Comparison of ENCODE assay signal across 23 mouse cellular contexts in the genomic region with DNA sequence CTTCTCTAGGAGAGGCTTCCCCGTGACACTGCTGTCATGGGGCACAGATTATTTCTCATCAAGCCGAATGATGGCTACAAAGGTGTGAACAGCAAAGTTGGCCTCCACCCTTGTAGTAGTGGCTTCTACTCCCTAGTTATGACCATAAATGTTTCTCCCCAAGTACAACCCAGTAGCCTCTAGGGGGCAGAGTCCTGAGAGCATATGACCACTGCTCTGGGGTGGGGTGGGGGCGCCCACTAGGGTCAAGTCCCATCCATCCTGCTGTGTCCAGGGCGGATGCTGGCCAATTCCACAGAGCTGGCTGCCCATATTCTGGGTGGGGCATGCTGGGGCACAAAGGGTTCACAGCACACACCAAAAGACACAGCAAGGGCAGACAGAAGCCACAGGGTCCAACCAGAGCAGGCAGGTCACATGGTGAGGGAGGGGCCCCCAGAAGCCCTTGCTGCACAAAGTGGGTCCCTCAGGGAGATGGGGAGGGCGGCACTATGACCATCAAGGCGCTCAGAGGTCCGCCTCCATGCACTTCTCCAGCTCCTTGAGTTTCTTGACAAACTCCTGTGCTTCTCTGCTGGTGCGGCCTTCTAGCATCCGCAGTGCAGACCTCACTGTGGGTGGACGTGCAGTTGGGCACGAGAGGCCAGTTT. TPM values are rescaled to one million over a fixed set of nuclear protein-coding genes. Genes with fewer than 3 reads are reported as not detected.
DNase-seq lines count a peak whose midpoint lies in the region; ATAC-seq and TF ChIP-seq lines count a peak whose summit lies in the region.
"Had no signal": no experiment of that assay in that cellular context is flagged by ENCODE, and none has a peak within 500 bp of the region (broad histone marks: within the 10 kb centered on the region; RNA-seq: fewer than 3 reads in every experiment).

No protein-coding gene starts in this region.

- peaks cover 6% of the 10 kb centered on the region; the same call in 1 of the 2 replicates for H3K4me1 ChIP-seq in cerebellum, adult 2 months (ENCODE audit: control insufficient read depth, insufficient read depth, low read length)
- peaks cover 12% of the 10 kb centered on the region for H3K4me1 ChIP-seq in midbrain, postnatal 0 days (ENCODE audit: insufficient read depth, low read length)
- peaks cover 13% of the 10 kb centered on the region for H3K4me1 ChIP-seq in midbrain, embryonic 14.5 days (ENCODE audit: control insufficient read depth, insufficient read depth, low read length)

- peak; percentile 26 for DNase-seq in cerebellum, adult 9-11 months
- DNase-seq in cerebellum, adult 2 months = no peak
- no peak for DNase-seq in layer of hippocampus, adult 2 months (ENCODE audit: low spot score in 2 of 2)
- no peak for DNase-seq in layer of hippocampus, postnatal 25 days (ENCODE audit: extremely low spot score in 1 of 2, low spot score in 1 of 2)
- DNase-seq in midbrain, postnatal 0 days (ENCODE audit: low spot score) = no peak
- DNase-seq in midbrain, embryonic 14.5 days = no peak
- no peak for DNase-seq in left cerebral cortex, adult 9 months (ENCODE audit: low spot score in 2 of 2)
- no peak for DNase-seq in urinary bladder, postnatal 36 days (ENCODE audit: low spot score in 2 of 2)
- DNase-seq: adrenal gland, adult 2 months; cerebellum, adult 11 months; heart, adult 2 months; layer of hippocampus, adult 9-11 months; spleen, adult 18-20 months; thymus, adult 2 months had no signal

- H3K36me3 ChIP-seq in midbrain, postnatal 0 days (ENCODE audit: insufficient read depth, low read length) = peaks cover 32% of the 10 kb centered on the region
- H3K36me3 ChIP-seq in midbrain, embryonic 14.5 days (ENCODE audit: control insufficient read depth, insufficient read depth, low read length) = peaks cover 40% of the 10 kb centered on the region

- no peak for TF ChIP-seq CTCF in cerebellum, adult 2 months (IDR thresholded peaks at IDR 0.05; ENCODE audit: borderline replicate concordance, insufficient read depth, low read depth, low read length)
- TF ChIP-seq CTCF in layer of hippocampus, adult 2 months (conservative IDR thresholded peaks at IDR 0.05) = peak; percentile 54
- TF ChIP-seq CTCF in midbrain, postnatal 0 days (IDR thresholded peaks at IDR 0.05) = peak; percentile 45

- 80% methylated on average over 11 of the region's 11 CpGs for WGBS in cerebellum, adult 2 months
- 86% methylated on average over 11 of the region's 11 CpGs for WGBS in midbrain, postnatal 0 days
- WGBS in midbrain, embryonic 14.5 days = 91% methylated on average over 11 of the region's 11 CpGs

- no peak for ATAC-seq in midbrain, postnatal 0 days (ENCODE audit: low FRiP score)
- ATAC-seq in midbrain, embryonic 14.5 days (ENCODE audit: low FRiP score, low TSS enrichment) = no peak
- ATAC-seq: forebrain, embryonic 16.5 days; inflammation-experienced regulatory T-cells, adult 6 months had no signal

- H3K9ac ChIP-seq in midbrain, postnatal 0 days (replicated peaks; ENCODE audit: low read length, poor library complexity, severe bottlenecking) = no peak overlapping the region
- H3K9ac ChIP-seq in midbrain, embryonic 14.5 days (replicated peaks; ENCODE audit: low read length) = no peak overlapping the region
- H3K9ac ChIP-seq: embryonic facial prominence, embryonic 12.5 days; heart, embryonic 15.5 days; limb, embryonic 15.5 days; neural tube, embryonic 13.5 days had no signal

- H3K4me2 ChIP-seq in midbrain, postnatal 0 days (ENCODE audit: low read depth, low read length, poor library complexity, severe bottlenecking) = no peak overlapping the region
- no peak overlapping the region for H3K4me2 ChIP-seq in midbrain, embryonic 14.5 days (ENCODE audit: low read length)
- H3K4me2 ChIP-seq: embryonic facial prominence, embryonic 12.5 days; heart, embryonic 15.5 days; limb, embryonic 15.5 days; neural tube, embryonic 13.5 days had no signal

- no peaks in the 10 kb centered on the region for H3K9me3 ChIP-seq in midbrain, postnatal 0 days (ENCODE audit: low read length)
- H3K9me3 ChIP-seq in midbrain, embryonic 14.5 days (ENCODE audit: control insufficient read depth, low read length) = no peaks in the 10 kb centered on the region
- H3K9me3 ChIP-seq: embryonic facial prominence, embryonic 12.5 days; heart, embryonic 15.5 days; hindbrain, embryonic 10.5 days; limb, embryonic 15.5 days; neural tube, embryonic 13.5 days had no signal

- no peak for TF ChIP-seq POLR2A in cerebellum, adult 2 months (IDR thresholded peaks at IDR 0.05; ENCODE audit: borderline replicate concordance, insufficient read depth, low read length)

- H3K27me3 ChIP-seq in cerebellum, adult 2 months (ENCODE audit: control insufficient read depth, insufficient read depth, low read length) = no peaks in the 10 kb centered on the region
- H3K27me3 ChIP-seq in midbrain, postnatal 0 days (ENCODE audit: insufficient read depth, low read length) = no peaks in the 10 kb centered on the region
- H3K27me3 ChIP-seq in midbrain, embryonic 14.5 days (ENCODE audit: control insufficient read depth, insufficient read depth, low read length) = no peaks in the 10 kb centered on the region
- H3K27me3 ChIP-seq: embryonic facial prominence, embryonic 12.5 days; limb, embryonic 15.5 days; neural tube, embryonic 13.5 days had no signal

- H3K27ac ChIP-seq in cerebellum, adult 2 months (ENCODE audit: insufficient read depth, low read length) = no peak overlapping the region
- no peak overlapping the region for H3K27ac ChIP-seq in layer of hippocampus, adult 2 months
- H3K27ac ChIP-seq in midbrain, postnatal 0 days (ENCODE audit: low read depth, low read length) = no peak overlapping the region
- H3K27ac ChIP-seq in midbrain, embryonic 14.5 days (replicated peaks; ENCODE audit: low read depth, low read length) = no peak overlapping the region
- H3K27ac ChIP-seq: embryonic facial prominence, embryonic 12.5 days; heart, adult 2 months; heart, embryonic 15.5 days; hindbrain, embryonic 10.5 days; limb, embryonic 15.5 days; neural tube, embryonic 13.5 days had no signal

- no peak overlapping the region for H3K4me3 ChIP-seq in cerebellum, adult 2 months (replicated peaks; ENCODE audit: insufficient read depth, low read depth, low read length)
- no peak overlapping the region for H3K4me3 ChIP-seq in layer of hippocampus, adult 2 months
- no peak overlapping the region for H3K4me3 ChIP-seq in midbrain, postnatal 0 days (ENCODE audit: low read depth, low read length)
- no peak overlapping the region for H3K4me3 ChIP-seq in midbrain, embryonic 14.5 days (replicated peaks; ENCODE audit: low read depth, low read length)
- H3K4me3 ChIP-seq: embryonic facial prominence, embryonic 12.5 days; heart, adult 2 months; heart, embryonic 15.5 days; limb, embryonic 15.5 days; neural tube, embryonic 13.5 days had no signal

RNA-seq across cellular contexts. Expression of gene Tsr3, which starts 3.3 kb away (rescaled TPM):
- 40.4 and 42.4 TPM in 2 replicates for polyA plus RNA-seq in cerebellum, adult 2 months (2012; rRNA removed)
- 10 to 100 TPM; 25.0 to 26.2 TPM for total RNA-seq in layer of hippocampus, adult 2 months (2021)
- total RNA-seq in layer of hippocampus, postnatal 25 days (2021) = 10 to 100 TPM; 25.1 to 28.5 TPM
- total RNA-seq in midbrain, postnatal 0 days (2014; rRNA removed) = 39.6 and 40.1 TPM in 2 replicates
- 74.2 and 76.2 TPM in 2 replicates for polyA plus RNA-seq in midbrain, postnatal 0 days (2015; fragmentation: Nextera tagmentation; extraction: Ambion mirVana)
- 52.1 and 56.9 TPM in 2 replicates for polyA plus RNA-seq in midbrain, embryonic 14.5 days (2014; fragmentation: Nextera tagmentation; extraction: Ambion mirVana)

RNA-seq across cellular contexts. Expression of gene Gnptg, which starts 3.3 kb away (rescaled TPM):
- 131 and 146 TPM in 2 replicates for polyA plus RNA-seq in cerebellum, adult 2 months (2012; rRNA removed)
- total RNA-seq in layer of hippocampus, adult 2 months (2021) = 10 to 100 TPM; 73.7 to 77.4 TPM
- 10 to 100 TPM; 74.3 to 74.9 TPM for total RNA-seq in layer of hippocampus, postnatal 25 days (2021)
- 97.2 and 104 TPM in 2 replicates for total RNA-seq in midbrain, postnatal 0 days (2014; rRNA removed)
- polyA plus RNA-seq in midbrain, postnatal 0 days (2015; fragmentation: Nextera tagmentation; extraction: Ambion mirVana) = 127 and 134 TPM in 2 replicates
- polyA plus RNA-seq in midbrain, embryonic 14.5 days (2014; fragmentation: Nextera tagmentation; extraction: Ambion mirVana) = 79.0 and 83.9 TPM in 2 replicates

RNA-seq across cellular contexts. Expression of gene Baiap3, which starts 12.9 kb away (rescaled TPM):
- polyA plus RNA-seq in cerebellum, adult 2 months (2012; rRNA removed) = 24.4 and 26.5 TPM in 2 replicates
- 10 to 100 TPM in 1 of 2 experiments, 1 to 10 TPM in 1; 9.9 to 10.5 TPM for total RNA-seq in layer of hippocampus, adult 2 months (2021)
- total RNA-seq in layer of hippocampus, postnatal 25 days (2021) = 1 to 10 TPM; 6.6 to 8.9 TPM
- 94.2 and 98.4 TPM in 2 replicates for total RNA-seq in midbrain, postnatal 0 days (2014; rRNA removed)
- polyA plus RNA-seq in midbrain, postnatal 0 days (2015; fragmentation: Nextera tagmentation; extraction: Ambion mirVana) = 48.4 and 49.9 TPM in 2 replicates
- polyA plus RNA-seq in midbrain, embryonic 14.5 days (2014; fragmentation: Nextera tagmentation; extraction: Ambion mirVana) = 11.6 and 17.7 TPM in 2 replicates

RNA-seq across cellular contexts. Expression of gene Ube2i, which starts 31.2 kb away (rescaled TPM):
- polyA plus RNA-seq in cerebellum, adult 2 months (2012; rRNA removed) = 253 and 255 TPM in 2 replicates
- 100 to 1,000 TPM; 229 to 239 TPM for total RNA-seq in layer of hippocampus, adult 2 months (2021)
- total RNA-seq in layer of hippocampus, postnatal 25 days (2021) = 100 to 1,000 TPM; 229 to 234 TPM
- total RNA-seq in midbrain, postnatal 0 days (2014; rRNA removed) = 444 and 524 TPM in 2 replicates
- polyA plus RNA-seq in midbrain, postnatal 0 days (2015; fragmentation: Nextera tagmentation; extraction: Ambion mirVana) = 401 and 432 TPM in 2 replicates
- 505 and 564 TPM in 2 replicates for polyA plus RNA-seq in midbrain, embryonic 14.5 days (2014; fragmentation: Nextera tagmentation; extraction: Ambion mirVana)

RNA-seq across cellular contexts. Expression of gene Prss34, which starts 54.9 kb away (rescaled TPM):
- not detected in 2 replicates for polyA plus RNA-seq in cerebellum, adult 2 months (2012; rRNA removed)
- not detected for total RNA-seq in layer of hippocampus, adult 2 months (2021)
- not detected for total RNA-seq in layer of hippocampus, postnatal 25 days (2021)
- total RNA-seq in midbrain, postnatal 0 days (2014; rRNA removed) = not detected in 2 replicates
- not detected in 2 replicates for polyA plus RNA-seq in midbrain, postnatal 0 days (2015; fragmentation: Nextera tagmentation; extraction: Ambion mirVana)
- polyA plus RNA-seq in midbrain, embryonic 14.5 days (2014; fragmentation: Nextera tagmentation; extraction: Ambion mirVana) = not detected in 2 replicates
- total RNA-seq: left cerebral cortex, postnatal 10 days; megakaryocyte-erythroid progenitor cell, adult 5-6 weeks had no signal
- polyA plus RNA-seq: adrenal gland, adult 2 months; embryonic facial prominence, embryonic 12.5 days; forebrain, embryonic 16.5 days; hindbrain, embryonic 10.5 days; inflammation-experienced regulatory T-cells, adult 6 months; neural tube, embryonic 13.5 days had no signal
